Mouse (Mus musculus): ENCODE results near the gene Msh3. TPM values are rescaled to one million over a fixed set of nuclear protein-coding genes. Genes with fewer than 3 reads are reported as not detected.

The Msh3 gene
- polyA plus RNA-seq, 1 experiment from 2014 or later, result 36.1 TPM

DNA sequence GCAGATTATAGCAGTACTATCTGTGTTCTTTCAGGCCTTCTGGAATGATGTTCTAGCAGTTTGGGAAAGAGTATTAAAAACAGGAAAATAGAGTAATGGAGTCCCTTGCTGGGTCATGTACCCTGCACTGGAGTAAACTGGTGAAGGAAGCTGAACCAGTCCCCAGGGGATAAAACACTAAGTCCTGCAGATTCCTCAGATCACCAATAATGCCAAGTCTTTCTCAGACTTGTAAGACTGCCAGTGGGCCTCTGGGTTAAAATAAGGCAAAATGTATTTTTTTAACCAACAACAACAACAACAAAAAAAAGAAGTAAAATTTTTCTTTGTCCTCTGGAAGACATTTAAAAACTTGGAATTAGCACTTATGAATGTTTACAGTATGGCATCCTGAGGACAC is 102.5 kb downstream of the Msh3 start:
- Histone ChIP-seq H3K4me2 (replicated peaks; ENCODE audit: low read depth, low read length) (no peak overlapping the region), H3K4me3 (ENCODE audit: low read depth, low read length) (no peak overlapping the region), H3K9ac (ENCODE audit: low read depth, low read length) (no peak overlapping the region), H3K36me3 (ENCODE audit: control insufficient read depth, insufficient read depth, low read length) (no peaks in the 10 kb centered on the region), H3K27ac (ENCODE audit: low read depth, low read length) (no peak overlapping the region), H3K27me3 (ENCODE audit: control insufficient read depth, insufficient read depth, low read length) (no peaks in the 10 kb centered on the region), H3K9me3 (ENCODE audit: control insufficient read depth, low read length) (no peaks in the 10 kb centered on the region), H3K4me1 (replicated peaks; ENCODE audit: control insufficient read depth, insufficient read depth, low read length) (no peaks in the 10 kb centered on the region)
- ATAC-seq (ENCODE audit: low FRiP score), result no peak
- no peak for DNase-seq (ENCODE audit: low spot score)

DNA sequence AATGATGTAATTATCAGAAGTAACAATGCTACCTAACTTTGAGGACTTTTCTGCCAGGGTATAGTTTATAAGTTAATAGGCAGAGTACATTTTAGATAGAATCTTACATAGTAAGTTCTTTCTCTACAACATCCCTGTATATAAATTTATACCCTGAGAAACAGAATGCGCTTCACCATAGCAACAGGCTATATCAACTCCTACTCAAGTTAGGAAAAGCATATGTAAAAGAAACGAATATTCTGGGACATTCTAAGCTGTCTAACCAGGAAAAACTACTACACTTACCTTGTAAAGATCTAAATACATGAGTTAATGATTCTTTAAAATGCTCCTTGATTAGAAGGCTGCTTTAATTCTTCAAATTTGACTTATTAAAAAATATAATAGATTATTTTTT is 107.2 kb downstream of the Msh3 start:
- no peak for ATAC-seq (ENCODE audit: low FRiP score)
- no peaks in the 10 kb centered on the region for H3K4me1 ChIP-seq (replicated peaks; ENCODE audit: control insufficient read depth, insufficient read depth, low read length)
- no peak overlapping the region for H3K4me2 ChIP-seq (replicated peaks; ENCODE audit: low read depth, low read length)
- H3K36me3 ChIP-seq (ENCODE audit: control insufficient read depth, insufficient read depth, low read length), result no peaks in the 10 kb centered on the region
- no peak overlapping the region for H3K27ac ChIP-seq (ENCODE audit: low read depth, low read length)
- no peak for DNase-seq (ENCODE audit: low spot score)
- no peak overlapping the region for H3K4me3 ChIP-seq (ENCODE audit: low read depth, low read length)
- WGBS, result 96% methylated on average over 2 of the region's 2 CpGs
- H3K27me3 ChIP-seq (ENCODE audit: control insufficient read depth, insufficient read depth, low read length), result no peaks in the 10 kb centered on the region
- no peaks in the 10 kb centered on the region for H3K9me3 ChIP-seq (ENCODE audit: control insufficient read depth, low read length)
- no peak overlapping the region for H3K9ac ChIP-seq (ENCODE audit: low read depth, low read length)

DNA sequence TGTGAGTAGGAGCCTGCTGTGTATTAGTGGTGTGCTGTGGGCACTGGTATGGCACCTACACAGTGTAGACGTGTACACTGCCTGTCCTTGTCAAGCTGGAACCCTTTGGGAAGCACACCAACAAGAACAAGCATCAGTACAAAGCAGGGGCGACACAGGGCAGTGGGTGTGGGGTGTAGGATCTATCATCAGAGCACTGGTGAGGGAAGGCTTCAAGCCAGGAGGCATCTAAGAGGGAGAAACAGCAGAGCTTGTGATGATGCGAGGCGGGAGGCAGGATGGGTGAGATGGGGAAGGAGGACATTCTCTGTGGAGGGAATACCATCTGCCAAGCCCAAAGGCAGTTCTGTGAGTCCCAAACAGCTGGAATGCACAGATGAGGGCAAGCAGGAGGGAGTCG is 107.8 kb downstream of the Msh3 start:
- H3K9ac ChIP-seq (ENCODE audit: low read depth, low read length), result no peak overlapping the region
- no peak for ATAC-seq (ENCODE audit: low FRiP score)
- no peaks in the 10 kb centered on the region for H3K36me3 ChIP-seq (ENCODE audit: control insufficient read depth, insufficient read depth, low read length)
- H3K27ac ChIP-seq (ENCODE audit: low read depth, low read length), result no peak overlapping the region
- H3K4me3 ChIP-seq (ENCODE audit: low read depth, low read length), result no peak overlapping the region
- H3K4me1 ChIP-seq (replicated peaks; ENCODE audit: control insufficient read depth, insufficient read depth, low read length), result no peaks in the 10 kb centered on the region
- H3K27me3 ChIP-seq (ENCODE audit: control insufficient read depth, insufficient read depth, low read length), result no peaks in the 10 kb centered on the region
- no peak overlapping the region for H3K4me2 ChIP-seq (replicated peaks; ENCODE audit: low read depth, low read length)
- H3K9me3 ChIP-seq (ENCODE audit: control insufficient read depth, low read length), result no peaks in the 10 kb centered on the region
- no peak for DNase-seq (ENCODE audit: low spot score)
- 95% methylated on average over 5 of the region's 5 CpGs for WGBS

DNA sequence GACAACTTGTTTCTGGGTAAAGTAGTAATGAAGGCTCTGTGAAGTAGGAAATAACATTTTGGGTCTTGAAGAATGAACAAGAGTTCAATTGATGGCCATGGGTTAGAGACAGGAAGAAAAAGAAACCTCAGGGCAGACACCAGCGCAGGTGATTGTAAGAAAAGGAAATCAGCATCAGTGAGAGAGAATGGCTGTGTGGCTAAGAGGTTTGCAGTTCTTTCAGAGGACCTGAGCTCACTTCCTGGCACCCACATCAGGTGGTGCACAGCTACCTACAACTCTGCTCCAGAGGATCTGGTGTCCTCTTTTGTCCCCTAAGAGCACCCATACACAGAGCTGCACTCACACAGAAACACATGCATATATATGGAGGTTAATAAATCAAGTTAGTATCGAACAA is 110.1 kb downstream of the Msh3 start:
- Histone ChIP-seq H3K4me2 (replicated peaks; ENCODE audit: low read depth, low read length) (no peak overlapping the region), H3K9ac (ENCODE audit: low read depth, low read length) (no peak overlapping the region), H3K27ac (ENCODE audit: low read depth, low read length) (no peak overlapping the region), H3K27me3 (ENCODE audit: control insufficient read depth, insufficient read depth, low read length) (no peaks in the 10 kb centered on the region), H3K36me3 (ENCODE audit: control insufficient read depth, insufficient read depth, low read length) (no peaks in the 10 kb centered on the region), H3K4me1 (replicated peaks; ENCODE audit: control insufficient read depth, insufficient read depth, low read length) (no peaks in the 10 kb centered on the region), H3K4me3 (ENCODE audit: low read depth, low read length) (no peak overlapping the region), H3K9me3 (ENCODE audit: control insufficient read depth, low read length) (no peaks in the 10 kb centered on the region)
- WGBS, result 96% methylated on average over 2 of the region's 2 CpGs
- ATAC-seq (ENCODE audit: low FRiP score) (no peak), DNase-seq (ENCODE audit: low spot score) (no peak)

DNA sequence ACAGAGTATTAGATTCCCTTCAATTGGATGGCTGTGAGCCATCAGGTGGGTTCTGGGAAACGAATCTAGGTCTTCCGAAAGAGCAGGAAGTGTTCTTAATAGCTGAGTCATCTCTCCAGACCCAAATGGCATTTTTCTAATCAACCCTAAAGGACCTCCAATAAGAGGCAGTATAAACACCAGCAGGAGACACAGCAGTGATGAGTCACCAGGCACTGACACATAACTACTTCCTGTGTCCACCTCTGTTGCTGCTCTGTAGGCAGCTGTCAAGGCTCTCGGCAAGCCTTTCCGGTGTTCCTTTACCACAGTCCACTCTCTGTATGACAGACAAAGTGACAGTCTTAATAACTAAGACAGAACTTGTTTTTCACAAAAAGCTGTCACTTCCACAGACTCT is 113.4 kb downstream of the Msh3 start:
- H3K4me1 ChIP-seq (replicated peaks; ENCODE audit: control insufficient read depth, insufficient read depth, low read length), result no peaks in the 10 kb centered on the region
- H3K4me3 ChIP-seq (ENCODE audit: low read depth, low read length), result no peak overlapping the region
- DNase-seq (ENCODE audit: low spot score) (no peak), ATAC-seq (ENCODE audit: low FRiP score) (no peak)
- no peaks in the 10 kb centered on the region for H3K36me3 ChIP-seq (ENCODE audit: control insufficient read depth, insufficient read depth, low read length)
- 76% methylated on average over 4 of the region's 4 CpGs for WGBS
- H3K9ac ChIP-seq (ENCODE audit: low read depth, low read length), result no peak overlapping the region
- H3K4me2 ChIP-seq (replicated peaks; ENCODE audit: low read depth, low read length), result no peak overlapping the region
- no peaks in the 10 kb centered on the region for H3K9me3 ChIP-seq (ENCODE audit: control insufficient read depth, low read length)
- H3K27ac ChIP-seq (ENCODE audit: low read depth, low read length), result no peak overlapping the region
- no peaks in the 10 kb centered on the region for H3K27me3 ChIP-seq (ENCODE audit: control insufficient read depth, insufficient read depth, low read length)

DNA sequence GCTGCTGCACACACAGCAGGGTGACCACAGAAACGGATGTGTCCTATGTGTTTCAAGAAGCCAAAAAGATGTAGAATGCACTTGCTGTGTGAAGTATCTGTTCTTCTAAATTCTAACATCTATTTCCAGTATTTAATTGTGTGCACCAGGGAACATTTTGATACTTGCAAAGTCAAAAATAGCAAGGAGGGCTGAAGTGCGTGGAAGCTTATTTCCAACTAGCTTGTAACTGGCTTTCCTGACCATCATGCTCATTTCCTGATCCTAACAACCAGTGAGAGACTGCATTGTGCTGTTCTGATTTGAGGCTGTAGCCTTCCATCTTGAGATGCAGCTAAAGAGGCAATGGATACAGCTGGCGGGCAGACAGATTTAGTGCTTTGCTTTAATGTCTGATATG is 116.9 kb downstream of the Msh3 start:
- 93% methylated on average over 3 of the region's 3 CpGs for WGBS
- Histone ChIP-seq H3K9me3 (ENCODE audit: control insufficient read depth, low read length) (no peaks in the 10 kb centered on the region), H3K4me2 (replicated peaks; ENCODE audit: low read depth, low read length) (no peak overlapping the region), H3K27ac (ENCODE audit: low read depth, low read length) (no peak overlapping the region), H3K36me3 (ENCODE audit: control insufficient read depth, insufficient read depth, low read length) (no peaks in the 10 kb centered on the region), H3K4me1 (replicated peaks; ENCODE audit: control insufficient read depth, insufficient read depth, low read length) (no peaks in the 10 kb centered on the region), H3K4me3 (ENCODE audit: low read depth, low read length) (no peak overlapping the region), H3K27me3 (ENCODE audit: control insufficient read depth, insufficient read depth, low read length) (no peaks in the 10 kb centered on the region), H3K9ac (ENCODE audit: low read depth, low read length) (no peak overlapping the region)
- DNase-seq (ENCODE audit: low spot score), result no peak
- ATAC-seq (ENCODE audit: low FRiP score), result no peak

DNA sequence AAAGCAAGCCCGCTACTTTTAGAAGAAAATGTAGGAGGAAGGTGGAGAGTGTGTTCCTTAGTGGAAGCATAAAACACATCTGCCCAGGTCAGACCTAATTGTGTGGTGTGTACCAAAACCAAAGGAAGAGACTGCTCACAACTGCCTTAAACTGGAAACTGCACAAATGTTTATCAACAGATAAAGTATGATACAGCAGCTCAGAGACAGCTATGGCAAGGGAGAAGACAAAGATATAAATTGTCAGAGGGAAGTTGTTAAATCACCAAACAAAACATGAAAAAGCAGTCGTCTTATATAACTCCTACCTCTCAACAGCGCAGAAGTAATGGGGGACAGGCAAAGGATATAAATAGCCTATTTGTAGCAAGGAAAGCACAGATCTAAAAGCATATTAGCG is 117.8 kb downstream of the Msh3 start:
- no peak for ATAC-seq (ENCODE audit: low FRiP score)
- no peak overlapping the region for H3K4me3 ChIP-seq (ENCODE audit: low read depth, low read length)

DNA sequence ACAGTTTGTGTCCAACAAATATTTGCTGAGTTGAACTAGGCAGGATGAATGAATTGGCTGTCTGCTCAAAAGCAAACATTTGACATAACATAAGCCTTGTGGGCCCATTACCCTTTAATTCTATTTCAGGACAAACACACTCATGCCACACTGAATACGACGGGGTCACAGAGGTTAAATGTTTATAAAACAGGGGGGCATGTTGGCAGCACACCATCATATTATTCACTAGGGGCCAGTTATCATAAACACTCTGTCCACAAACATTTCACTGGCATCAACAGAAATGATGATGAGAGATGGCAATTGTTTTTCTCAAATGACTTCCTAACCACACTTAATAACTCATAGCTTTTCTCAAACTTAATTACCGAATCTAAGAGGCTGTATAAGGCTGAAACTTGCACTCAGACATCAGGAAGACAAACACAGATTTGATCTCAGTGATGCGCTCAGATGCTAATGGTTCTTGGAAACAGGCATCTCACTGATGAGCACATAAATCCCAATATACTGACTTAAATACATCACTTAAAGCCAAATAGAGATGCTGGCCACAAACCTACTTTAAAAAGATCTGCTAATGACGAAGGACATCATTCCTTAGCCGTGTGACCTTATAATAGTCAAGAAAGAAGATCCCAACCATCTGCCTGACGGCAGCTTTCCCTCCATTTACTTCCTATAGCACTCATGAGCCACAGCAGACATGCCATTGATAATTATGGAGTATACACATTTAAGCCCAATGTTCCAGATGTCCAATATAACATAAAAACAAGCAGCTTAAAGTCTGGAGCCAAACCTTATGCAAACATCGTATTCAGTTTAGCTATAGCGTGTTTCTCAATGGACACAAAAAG is 122.5 kb downstream of the Msh3 start:
- no peaks in the 10 kb centered on the region for H3K4me1 ChIP-seq (replicated peaks; ENCODE audit: control insufficient read depth, insufficient read depth, low read length)
- H3K9ac ChIP-seq (ENCODE audit: low read depth, low read length), result no peak overlapping the region
- no peak overlapping the region for H3K27ac ChIP-seq (ENCODE audit: low read depth, low read length)
- H3K27me3 ChIP-seq (ENCODE audit: control insufficient read depth, insufficient read depth, low read length), result no peaks in the 10 kb centered on the region
- H3K4me2 ChIP-seq (replicated peaks; ENCODE audit: low read depth, low read length), result no peak overlapping the region
- H3K9me3 ChIP-seq (ENCODE audit: control insufficient read depth, low read length), result no peaks in the 10 kb centered on the region
- ATAC-seq (ENCODE audit: low FRiP score) (no peak), DNase-seq (ENCODE audit: low spot score) (no peak)
- no peak overlapping the region for H3K4me3 ChIP-seq (ENCODE audit: low read depth, low read length)
- H3K36me3 ChIP-seq (ENCODE audit: control insufficient read depth, insufficient read depth, low read length), result no peaks in the 10 kb centered on the region
- 92% methylated on average over 9 of the region's 9 CpGs for WGBS

More for the DNA sequence above, 117.8 kb downstream of the Msh3 start:
- H3K9ac ChIP-seq (ENCODE audit: low read depth, low read length), result no peak overlapping the region
- H3K27me3 ChIP-seq (ENCODE audit: control insufficient read depth, insufficient read depth, low read length), result no peaks in the 10 kb centered on the region
- WGBS, result 96% methylated on average over 4 of the region's 4 CpGs
- no peaks in the 10 kb centered on the region for H3K36me3 ChIP-seq (ENCODE audit: control insufficient read depth, insufficient read depth, low read length)
- H3K4me1 ChIP-seq (replicated peaks; ENCODE audit: control insufficient read depth, insufficient read depth, low read length), result no peaks in the 10 kb centered on the region
- H3K9me3 ChIP-seq (ENCODE audit: control insufficient read depth, low read length), result no peaks in the 10 kb centered on the region
- no peak for DNase-seq (ENCODE audit: low spot score)
- no peak overlapping the region for H3K4me2 ChIP-seq (replicated peaks; ENCODE audit: low read depth, low read length)
- H3K27ac ChIP-seq (ENCODE audit: low read depth, low read length), result no peak overlapping the region

DNA sequence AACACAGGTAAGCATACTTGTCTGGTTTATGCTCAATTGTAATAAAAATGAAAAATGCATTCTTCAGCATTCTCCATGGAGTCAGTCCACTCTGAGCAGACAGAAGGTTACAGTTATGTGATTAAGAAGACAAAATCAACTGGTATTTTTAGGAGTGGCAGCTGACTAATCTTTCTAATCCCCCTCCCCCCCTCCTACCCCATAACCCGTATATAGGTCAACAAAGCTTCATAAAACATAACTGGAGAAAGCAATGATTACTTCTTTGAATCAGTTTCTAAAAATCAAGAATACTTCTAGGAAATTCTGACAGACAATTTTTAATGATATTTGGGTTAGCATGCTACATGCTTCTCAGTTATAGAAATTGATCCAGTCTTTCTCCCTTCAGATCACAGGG is 126.8 kb downstream of the Msh3 start:
- 83% methylated on average over 1 of the region's 1 CpGs for WGBS
- no peak overlapping the region for H3K9ac ChIP-seq (ENCODE audit: low read depth, low read length)
- no peak for DNase-seq (ENCODE audit: low spot score)
- no peak for ATAC-seq (ENCODE audit: low FRiP score)
- no peaks in the 10 kb centered on the region for H3K9me3 ChIP-seq (ENCODE audit: control insufficient read depth, low read length)
- H3K4me1 ChIP-seq (replicated peaks; ENCODE audit: control insufficient read depth, insufficient read depth, low read length), result no peaks in the 10 kb centered on the region
- no peak overlapping the region for H3K4me2 ChIP-seq (replicated peaks; ENCODE audit: low read depth, low read length)
- H3K4me3 ChIP-seq (ENCODE audit: low read depth, low read length), result no peak overlapping the region
- H3K27me3 ChIP-seq (ENCODE audit: control insufficient read depth, insufficient read depth, low read length), result no peaks in the 10 kb centered on the region
- no peak overlapping the region for H3K27ac ChIP-seq (ENCODE audit: low read depth, low read length)
- no peaks in the 10 kb centered on the region for H3K36me3 ChIP-seq (ENCODE audit: control insufficient read depth, insufficient read depth, low read length)

All from hindbrain, embryonic 11.5 days (tissue).